Mouse (Mus musculus): ENCODE data around the gene Serpinb6b. TPM values are rescaled to one million over a fixed set of nuclear protein-coding genes. Genes with fewer than 3 reads are reported as not detected.
"Not testable (repeated sequence)": the region's sequence is repeated elsewhere in the genome, so short reads cannot be mapped to it uniquely, and the experiment has no call there.

Serpinb6b gene
- polyA plus RNA-seq, 1 experiment from 2014 or later, result 7.0 TPM

- no peaks in the 10 kb centered on the region for H3K9me3 ChIP-seq (ENCODE audit: low read length)
- H3K36me3 ChIP-seq (ENCODE audit: insufficient read depth, low read length), result no peaks in the 10 kb centered on the region
- H3K4me3 ChIP-seq (ENCODE audit: low read length), result no peak overlapping the region
- no peak for ATAC-seq (ENCODE audit: low FRiP score, low TSS enrichment)
- H3K4me1 ChIP-seq (ENCODE audit: insufficient read depth, low read length), result no peaks in the 10 kb centered on the region
- no peak overlapping the region for H3K4me2 ChIP-seq (replicated peaks; ENCODE audit: low read depth, low read length)
- no peak overlapping the region for H3K9ac ChIP-seq (replicated peaks; ENCODE audit: low read length)
- no peaks in the 10 kb centered on the region for H3K27me3 ChIP-seq (ENCODE audit: insufficient read depth, low read length)
- H3K27ac ChIP-seq (ENCODE audit: low read length), result no peak overlapping the region
- WGBS, result 55% methylated on average over 4 of the region's 4 CpGs
Measured at GRCm38 (mm10) chr13:32956537-32956936, 8.5 kb upstream of the Serpinb6b start.

GRCm38 (mm10) chr13:32957917-32958316 lies 7.1 kb upstream of the Serpinb6b start:
- H3K4me1 ChIP-seq (ENCODE audit: insufficient read depth, low read length), result no peaks in the 10 kb centered on the region
- no peak overlapping the region for H3K4me2 ChIP-seq (replicated peaks; ENCODE audit: low read depth, low read length)
- H3K36me3 ChIP-seq (ENCODE audit: insufficient read depth, low read length), result no peaks in the 10 kb centered on the region
- H3K27me3 ChIP-seq (ENCODE audit: insufficient read depth, low read length), result no peaks in the 10 kb centered on the region
- ATAC-seq (ENCODE audit: low FRiP score, low TSS enrichment), result no peak
- WGBS, result 70% methylated on average over 4 of the region's 4 CpGs
- H3K4me3 ChIP-seq (ENCODE audit: low read length), result no peak overlapping the region
- H3K9ac ChIP-seq (replicated peaks; ENCODE audit: low read length), result no peak overlapping the region
- H3K9me3 ChIP-seq (ENCODE audit: low read length), result no peaks in the 10 kb centered on the region
- H3K27ac ChIP-seq (ENCODE audit: low read length), result no peak overlapping the region

- 68% methylated on average over 7 of the region's 7 CpGs for WGBS
- H3K27me3 ChIP-seq (ENCODE audit: insufficient read depth, low read length); H3K9ac ChIP-seq (replicated peaks; ENCODE audit: low read length); H3K9me3 ChIP-seq (ENCODE audit: low read length); H3K27ac ChIP-seq (ENCODE audit: low read length); H3K4me3 ChIP-seq (ENCODE audit: low read length); H3K4me2 ChIP-seq (replicated peaks; ENCODE audit: low read depth, low read length); ATAC-seq (ENCODE audit: low FRiP score, low TSS enrichment); H3K4me1 ChIP-seq (ENCODE audit: insufficient read depth, low read length); H3K36me3 ChIP-seq (ENCODE audit: insufficient read depth, low read length): not testable (repeated sequence)
Measured at GRCm38 (mm10) chr13:32958521-32958920, 6.5 kb upstream of the Serpinb6b start.

- no peak overlapping the region for H3K4me3 ChIP-seq (ENCODE audit: low read length)
- no peak overlapping the region for H3K9ac ChIP-seq (replicated peaks; ENCODE audit: low read length)
- WGBS, result 74% methylated on average over 9 of the region's 9 CpGs
- no peaks in the 10 kb centered on the region for H3K36me3 ChIP-seq (ENCODE audit: insufficient read depth, low read length)
- ATAC-seq (ENCODE audit: low FRiP score, low TSS enrichment), result peak; percentile 63; the same call in 1 of the 2 replicates
- H3K4me1 ChIP-seq (ENCODE audit: insufficient read depth, low read length), result peaks cover 5% of the 10 kb centered on the region
- peak overlapping the region; percentile 56; the same call in 1 of the 2 replicates for H3K27ac ChIP-seq (ENCODE audit: low read length)
- H3K9me3 ChIP-seq (ENCODE audit: low read length), result no peaks in the 10 kb centered on the region
- no peaks in the 10 kb centered on the region for H3K27me3 ChIP-seq (ENCODE audit: insufficient read depth, low read length)
- H3K4me2 ChIP-seq (replicated peaks; ENCODE audit: low read depth, low read length), result no peak overlapping the region
Measured at GRCm38 (mm10) chr13:32963990-32964753, 837 bp upstream of the Serpinb6b start.

- WGBS, result 56% methylated on average over 5 of the region's 5 CpGs
- Histone ChIP-seq H3K9ac (replicated peaks; ENCODE audit: low read length) (no peak overlapping the region), H3K4me2 (replicated peaks; ENCODE audit: low read depth, low read length) (peak overlapping the region; percentile 54; the same call in 1 of the 2 replicates), H3K4me1 (ENCODE audit: insufficient read depth, low read length) (peaks cover 5% of the 10 kb centered on the region), H3K36me3 (ENCODE audit: insufficient read depth, low read length) (no peaks in the 10 kb centered on the region), H3K27ac (ENCODE audit: low read length) (no peak overlapping the region), H3K4me3 (ENCODE audit: low read length) (no peak overlapping the region), H3K27me3 (ENCODE audit: insufficient read depth, low read length) (no peaks in the 10 kb centered on the region), H3K9me3 (ENCODE audit: low read length) (no peaks in the 10 kb centered on the region)
- no peak for ATAC-seq (ENCODE audit: low FRiP score, low TSS enrichment)
Measured at GRCm38 (mm10) chr13:32966116-32966515, 1.1 kb downstream of the Serpinb6b start.

- no peaks in the 10 kb centered on the region for H3K36me3 ChIP-seq (ENCODE audit: insufficient read depth, low read length)
- no peak for ATAC-seq (ENCODE audit: low FRiP score, low TSS enrichment)
- no peaks in the 10 kb centered on the region for H3K9me3 ChIP-seq (ENCODE audit: low read length)
- no peaks in the 10 kb centered on the region for H3K27me3 ChIP-seq (ENCODE audit: insufficient read depth, low read length)
- H3K4me3 ChIP-seq (ENCODE audit: low read length), result no peak overlapping the region
- no peak overlapping the region for H3K27ac ChIP-seq (ENCODE audit: low read length)
- H3K9ac ChIP-seq (replicated peaks; ENCODE audit: low read length), result no peak overlapping the region
- peaks cover 5% of the 10 kb centered on the region for H3K4me1 ChIP-seq (ENCODE audit: insufficient read depth, low read length)
- no peak overlapping the region for H3K4me2 ChIP-seq (replicated peaks; ENCODE audit: low read depth, low read length)
Measured at GRCm38 (mm10) chr13:32967233-32967632, 2.2 kb downstream of the Serpinb6b start.

GRCm38 (mm10) chr13:32968353-32968984 lies 3.5 kb downstream of the Serpinb6b start:
- 89% methylated on average over 5 of the region's 5 CpGs for WGBS
- Histone ChIP-seq H3K4me3 (ENCODE audit: low read length) (no peak overlapping the region), H3K9ac (replicated peaks; ENCODE audit: low read length) (no peak overlapping the region), H3K27me3 (ENCODE audit: insufficient read depth, low read length) (no peaks in the 10 kb centered on the region), H3K9me3 (ENCODE audit: low read length) (no peaks in the 10 kb centered on the region), H3K36me3 (ENCODE audit: insufficient read depth, low read length) (no peaks in the 10 kb centered on the region), H3K4me2 (replicated peaks; ENCODE audit: low read depth, low read length) (no peak overlapping the region), H3K27ac (ENCODE audit: low read length) (no peak overlapping the region), H3K4me1 (ENCODE audit: insufficient read depth, low read length) (peaks cover 5% of the 10 kb centered on the region)
- ATAC-seq (ENCODE audit: low FRiP score, low TSS enrichment), result no peak

- 72% methylated on average over 4 of the region's 4 CpGs for WGBS
- Histone ChIP-seq H3K9ac (replicated peaks; ENCODE audit: low read length) (no peak overlapping the region), H3K36me3 (ENCODE audit: insufficient read depth, low read length) (no peaks in the 10 kb centered on the region), H3K4me2 (replicated peaks; ENCODE audit: low read depth, low read length) (no peak overlapping the region), H3K4me1 (ENCODE audit: insufficient read depth, low read length) (peaks cover 5% of the 10 kb centered on the region), H3K27ac (ENCODE audit: low read length) (no peak overlapping the region), H3K4me3 (ENCODE audit: low read length) (no peak overlapping the region), H3K9me3 (ENCODE audit: low read length) (no peaks in the 10 kb centered on the region), H3K27me3 (ENCODE audit: insufficient read depth, low read length) (no peaks in the 10 kb centered on the region)
- ATAC-seq (ENCODE audit: low FRiP score, low TSS enrichment), result no peak
Measured at GRCm38 (mm10) chr13:32968996-32969640, 4.1 kb downstream of the Serpinb6b start.

GRCm38 (mm10) chr13:32969641-32970040 lies 4.6 kb downstream of the Serpinb6b start:
- H3K4me1 ChIP-seq (ENCODE audit: insufficient read depth, low read length), result peaks cover 5% of the 10 kb centered on the region
- no peaks in the 10 kb centered on the region for H3K27me3 ChIP-seq (ENCODE audit: insufficient read depth, low read length)
- H3K36me3 ChIP-seq (ENCODE audit: insufficient read depth, low read length), result no peaks in the 10 kb centered on the region
- no peak overlapping the region for H3K27ac ChIP-seq (ENCODE audit: low read length)
- H3K4me3 ChIP-seq (ENCODE audit: low read length), result no peak overlapping the region
- no peak overlapping the region for H3K9ac ChIP-seq (replicated peaks; ENCODE audit: low read length)
- 90% methylated on average over 1 of the region's 1 CpGs for WGBS
- no peak for ATAC-seq (ENCODE audit: low FRiP score, low TSS enrichment)
- no peaks in the 10 kb centered on the region for H3K9me3 ChIP-seq (ENCODE audit: low read length)
- no peak overlapping the region for H3K4me2 ChIP-seq (replicated peaks; ENCODE audit: low read depth, low read length)

- WGBS, result 88% methylated on average over 3 of the region's 3 CpGs
- no peaks in the 10 kb centered on the region for H3K27me3 ChIP-seq (ENCODE audit: insufficient read depth, low read length)
- no peak for ATAC-seq (ENCODE audit: low FRiP score, low TSS enrichment)
Measured at GRCm38 (mm10) chr13:32970776-32971175, 5.8 kb downstream of the Serpinb6b start.

More at GRCm38 (mm10) chr13:32970776-32971175, 5.8 kb downstream of the Serpinb6b start:
- H3K4me3 ChIP-seq (ENCODE audit: low read length), result no peak overlapping the region
- H3K4me2 ChIP-seq (replicated peaks; ENCODE audit: low read depth, low read length), result no peak overlapping the region
- H3K4me1 ChIP-seq (ENCODE audit: insufficient read depth, low read length), result no peaks in the 10 kb centered on the region
- no peak overlapping the region for H3K9ac ChIP-seq (replicated peaks; ENCODE audit: low read length)
- no peak overlapping the region for H3K27ac ChIP-seq (ENCODE audit: low read length)
- no peaks in the 10 kb centered on the region for H3K9me3 ChIP-seq (ENCODE audit: low read length)
- H3K36me3 ChIP-seq (ENCODE audit: insufficient read depth, low read length), result no peaks in the 10 kb centered on the region

Data from kidney, embryonic 16.5 days (tissue).